Mouse (Mus musculus): ENCODE measurements around the gene Cox8a.

DNA sequence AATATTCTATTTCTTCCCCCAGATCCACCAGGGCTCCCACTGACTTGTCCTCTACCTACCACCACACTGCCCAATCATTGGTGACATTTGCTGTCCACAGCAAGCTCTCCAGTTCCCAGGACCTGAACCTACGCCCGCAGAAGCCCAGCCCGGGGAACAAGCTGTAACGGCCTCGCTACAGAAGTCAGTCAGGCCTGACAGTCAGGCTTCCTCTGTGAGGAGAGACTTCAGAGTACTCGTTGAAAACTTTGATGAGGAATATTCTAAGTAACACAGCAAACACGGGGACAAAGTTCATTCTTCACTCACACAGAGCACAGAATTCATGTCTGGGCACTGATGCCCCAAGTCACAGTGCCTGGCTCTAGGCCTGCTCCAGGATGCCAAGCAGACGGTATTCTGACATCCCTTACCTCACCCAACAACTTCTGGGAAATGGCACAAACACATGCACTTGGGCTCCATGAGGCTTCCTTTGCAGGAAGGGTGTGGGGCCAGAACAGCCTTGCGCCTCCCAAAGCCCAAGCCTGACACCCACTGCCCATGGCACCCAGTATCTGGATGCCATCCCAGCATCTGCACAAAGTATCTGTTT lies 7.8 kb upstream of the Cox8a start:
- TF ChIP-seq CTCF (IDR thresholded peaks at IDR 0.05; ENCODE audit: insufficient read depth, low read depth, low read length) (no peak), POLR2A (IDR thresholded peaks at IDR 0.05; ENCODE audit: insufficient read depth, low read depth, low read length) (no peak)

Data from olfactory bulb, adult 2 months (tissue).